Mouse (Mus musculus) olfactory bulb, adult 2 months (tissue): Measurements from ENCODE around the gene Ubxn11. TPM values are rescaled to one million over a fixed set of nuclear protein-coding genes. Genes with fewer than 3 reads are reported as not detected.

ENCODE experiments used
- H3K27ac ChIP-seq: fragments of 200-500 bp; 2 replicates; pipeline ENCODE4 v1.5.1; 2012; ENCODE audit warnings: low read depth, low read length; ENCODE audit not compliant: insufficient read depth
- H3K4me1 ChIP-seq: fragments of 200-500 bp; 2 replicates; pipeline ENCODE4 v1.6.1; 2012; ENCODE audit warnings: low read length; ENCODE audit not compliant: control insufficient read depth, insufficient read depth
- H3K4me3 ChIP-seq: fragments of 200-500 bp; 2 replicates; pipeline ENCODE4 v1.5.1; 2012; ENCODE audit warnings: mild to moderate bottlenecking, low read depth, low read length, moderate library complexity; ENCODE audit not compliant: insufficient read depth
- CTCF ChIP-seq: fragments of 200-500 bp; IDR thresholded peaks from 2 replicates; pipeline ENCODE4 v1.5.1; 2012; ENCODE audit warnings: low read depth, mild to moderate bottlenecking, low read length, moderate library complexity; ENCODE audit not compliant: insufficient read depth
- POLR2A ChIP-seq: fragments of 200-500 bp; IDR thresholded peaks from 2 replicates; pipeline ENCODE4 v1.6.1; 2012; ENCODE audit warnings: mild to moderate bottlenecking, low read depth, low read length, moderate library complexity; ENCODE audit not compliant: insufficient read depth
- WGBS: fragments of 180-500 bp; shearing (Covaris S2); methylation state at CpG from one replicate; pipeline ENCODE4 v1.1.7; 2018; 5-methylcytosine and 5-hydroxymethylcytosine counted together
- polyA plus RNA-seq: library from polyadenylated mRNA; stranded (reverse); fragments of >200 nt; gene quantifications from 2 replicates; pipeline ENCODE4 v1.2.4, GENCODE M21; 2012; ENCODE audit warnings: low replicate concordance; ENCODE audit not compliant: missing spikeins, insufficient read depth, insufficient read length

The Ubxn11 gene
- polyA plus RNA-seq, 1 experiment = not detected

- 89% methylated on average over 6 of the region's 6 CpGs for WGBS
- TF ChIP-seq CTCF = no peak
- TF ChIP-seq POLR2A = no peak
- no peak overlapping the region for H3K27ac ChIP-seq
- no peak overlapping the region for H3K4me3 ChIP-seq
- peaks cover 22% of the 10 kb centered on the region for H3K4me1 ChIP-seq
Measured at GRCm38 (mm10) chr4:134120192-134120805, 17.9 kb downstream of the Ubxn11 start.

DNA sequence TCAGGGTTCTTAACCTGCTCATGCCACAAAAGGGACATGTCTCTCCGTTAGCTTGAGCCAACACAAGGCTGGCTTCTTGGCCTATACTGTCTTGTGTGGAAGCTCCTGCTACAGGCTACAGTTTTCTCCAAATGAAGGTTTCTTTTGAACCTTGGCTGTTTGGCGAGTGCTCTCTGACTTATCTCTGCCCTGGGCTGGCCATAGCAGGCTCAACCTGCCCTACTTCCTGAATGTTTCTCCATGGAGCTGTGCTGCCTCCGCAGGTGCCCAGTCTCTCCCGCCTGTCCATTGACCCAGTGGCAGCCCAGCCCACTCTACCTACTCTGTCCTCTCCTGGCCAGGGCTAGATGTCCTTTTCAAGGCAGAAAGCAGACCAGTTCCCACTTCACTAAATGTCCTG, 18.5 kb downstream of the Ubxn11 start:
- no peak overlapping the region for H3K4me3 ChIP-seq
- H3K4me1 ChIP-seq = peaks cover 27% of the 10 kb centered on the region
- WGBS = 90% methylated on average over 4 of the region's 4 CpGs
- TF ChIP-seq CTCF (no peak), POLR2A (no peak)
- H3K27ac ChIP-seq = no peak overlapping the region

DNA sequence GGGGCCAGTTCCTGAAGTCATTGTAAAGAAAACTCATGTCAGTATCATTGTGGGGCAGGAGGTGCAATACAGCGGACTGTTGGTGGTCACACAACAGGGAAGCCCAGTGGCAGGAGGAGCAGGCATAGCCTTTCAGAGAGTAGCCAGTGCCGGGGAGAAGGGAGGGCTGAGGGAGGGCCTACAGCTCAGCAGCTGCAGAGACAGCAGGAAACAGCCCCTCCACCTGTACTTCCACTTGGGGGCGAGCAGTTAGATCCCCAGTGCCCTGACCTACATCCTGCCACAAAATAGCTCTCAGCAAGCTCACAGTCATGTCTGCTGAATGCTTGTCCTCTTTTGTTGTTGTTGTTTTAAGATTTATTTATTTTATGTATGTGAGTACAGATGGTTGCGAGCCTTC, 19.2 kb downstream of the Ubxn11 start:
- H3K27ac ChIP-seq = no peak overlapping the region; the same call in 1 of the 2 replicates
- 63% methylated on average over 4 of the region's 4 CpGs for WGBS
- H3K4me3 ChIP-seq = no peak overlapping the region
- no peak for TF ChIP-seq POLR2A
- TF ChIP-seq CTCF = no peak
- H3K4me1 ChIP-seq = peaks cover 33% of the 10 kb centered on the region

GRCm38 (mm10) chr4:134122281-134122680, 19.9 kb downstream of the Ubxn11 start:
- H3K4me3 ChIP-seq = no peak overlapping the region
- no peak overlapping the region for H3K27ac ChIP-seq
- TF ChIP-seq POLR2A (no peak), CTCF (no peak)
- H3K4me1 ChIP-seq = peaks cover 40% of the 10 kb centered on the region
- 62% methylated on average over 3 of the region's 3 CpGs for WGBS

GRCm38 (mm10) chr4:134123147-134123546, 20.8 kb downstream of the Ubxn11 start:
- Histone ChIP-seq H3K27ac (no peak overlapping the region), H3K4me3 (no peak overlapping the region), H3K4me1 (peaks cover 49% of the 10 kb centered on the region)
- TF ChIP-seq CTCF (no peak), POLR2A (no peak)
- WGBS = 93% methylated on average over 6 of the region's 6 CpGs

- H3K4me1 ChIP-seq = peaks cover 52% of the 10 kb centered on the region
Measured at GRCm38 (mm10) chr4:134123680-134124551, 21.5 kb downstream of the Ubxn11 start.

GRCm38 (mm10) chr4:134125383-134126060, 23.2 kb downstream of the Ubxn11 start:
- Histone ChIP-seq H3K4me3 (no peak overlapping the region), H3K4me1 (peaks cover 59% of the 10 kb centered on the region), H3K27ac (peak overlapping the region; percentile 81; the same call in 1 of the 2 replicates)
- 88% methylated on average over 15 of the region's 15 CpGs for WGBS
- TF ChIP-seq POLR2A (no peak), CTCF (no peak)

More at GRCm38 (mm10) chr4:134123680-134124551, 21.5 kb downstream of the Ubxn11 start:
- 0 out of 2 replicates have a peak overlapping the region, but pooled peaks have one; percentile 6 for H3K4me3 ChIP-seq
- TF ChIP-seq POLR2A (no peak), CTCF (peak; percentile 90)
- peak overlapping the region; percentile 81 for H3K27ac ChIP-seq
- WGBS = 13% methylated on average over 17 of the region's 17 CpGs

GRCm38 (mm10) chr4:134126300-134127120, 24.1 kb downstream of the Ubxn11 start:
- Histone ChIP-seq H3K4me3 (no peak overlapping the region), H3K27ac (peak overlapping the region; percentile 52), H3K4me1 (peaks cover 59% of the 10 kb centered on the region)
- TF ChIP-seq POLR2A (no peak), CTCF (no peak)
- 82% methylated on average over 21 of the region's 21 CpGs for WGBS
